11 mouse cellular contexts compared by ENCODE assay signal in the genomic region with DNA sequence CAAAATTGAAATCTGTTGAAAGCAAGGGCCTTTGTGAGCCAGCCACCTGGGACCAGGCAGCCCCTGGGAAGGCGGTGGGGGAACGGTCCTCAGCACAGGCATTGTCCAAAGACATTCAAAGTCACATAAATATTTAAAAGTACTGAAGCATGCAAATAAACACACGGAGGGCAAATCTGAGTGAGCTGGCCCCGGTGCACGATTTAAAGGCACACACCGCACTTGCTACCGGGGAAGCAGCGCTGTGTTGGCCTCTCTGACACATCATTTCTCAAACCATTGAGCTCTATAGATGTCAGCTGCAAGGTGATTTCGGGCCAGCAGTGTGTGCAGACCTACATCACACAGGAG.
DNase-seq lines count a peak whose midpoint lies in the region; ATAC-seq lines count a peak whose summit lies in the region.
"Had no signal": no experiment of that assay in that cellular context is flagged by ENCODE, and none has a peak within 500 bp of the region (broad histone marks: within the 10 kb centered on the region; RNA-seq: fewer than 3 reads in every experiment).

No protein-coding gene starts in this region.

- H3K27me3 ChIP-seq in forebrain, embryonic 10.5 days (ENCODE audit: poor library complexity, severe bottlenecking), result no peaks in the 10 kb centered on the region
- H3K27me3 ChIP-seq in forebrain, embryonic 16.5 days (replicated peaks; ENCODE audit: control insufficient read depth, insufficient read depth, low read length), result no peaks in the 10 kb centered on the region
- no peaks in the 10 kb centered on the region for H3K27me3 ChIP-seq in kidney, embryonic 16.5 days (ENCODE audit: insufficient read depth, low read length)
- H3K27me3 ChIP-seq in midbrain, embryonic 10.5 days (ENCODE audit: low read depth, poor library complexity, severe bottlenecking), result no peaks in the 10 kb centered on the region
- H3K27me3 ChIP-seq: Patski had no signal

- DNase-seq in forebrain, embryonic 10.5 days (ENCODE audit: extremely low spot score, low spot score), result no peak
- peak; percentile 37 for DNase-seq in midbrain, embryonic 10.5 days (ENCODE audit: low spot score)
- DNase-seq in gastrocnemius, postnatal 4 days (ENCODE audit: low spot score in 2 of 2), result no peak
- DNase-seq in heart, adult 9 months (ENCODE audit: low spot score in 2 of 2), result no peak
- DNase-seq in layer of hippocampus, postnatal 36 days, result no peak
- no peak for DNase-seq in ovary, postnatal 14 days (ENCODE audit: low spot score)

- no peaks in the 10 kb centered on the region for H3K36me3 ChIP-seq in forebrain, embryonic 10.5 days (replicated peaks)
- H3K36me3 ChIP-seq in forebrain, embryonic 16.5 days (ENCODE audit: control insufficient read depth, insufficient read depth), result no peaks in the 10 kb centered on the region
- H3K36me3 ChIP-seq in kidney, embryonic 16.5 days (ENCODE audit: insufficient read depth, low read length), result no peaks in the 10 kb centered on the region
- H3K36me3 ChIP-seq in midbrain, embryonic 10.5 days, result no peaks in the 10 kb centered on the region
- H3K36me3 ChIP-seq: heart, embryonic 15.5 days had no signal

- no peak for ATAC-seq in forebrain, embryonic 16.5 days
- peak; percentile 72 for ATAC-seq in kidney, embryonic 16.5 days (ENCODE audit: low FRiP score, low TSS enrichment)
- ATAC-seq: Patski had no signal

- H3K4me1 ChIP-seq in forebrain, embryonic 10.5 days, result peaks cover 43% of the 10 kb centered on the region
- peaks cover 47% of the 10 kb centered on the region for H3K4me1 ChIP-seq in forebrain, embryonic 16.5 days (replicated peaks; ENCODE audit: control insufficient read depth, insufficient read depth, low read length)
- peaks cover 5% of the 10 kb centered on the region for H3K4me1 ChIP-seq in kidney, embryonic 16.5 days (ENCODE audit: insufficient read depth, low read length)
- H3K4me1 ChIP-seq in midbrain, embryonic 10.5 days, result peaks cover 45% of the 10 kb centered on the region
- H3K4me1 ChIP-seq: heart, embryonic 15.5 days had no signal

- H3K9ac ChIP-seq in forebrain, embryonic 16.5 days (replicated peaks; ENCODE audit: low read depth, low read length), result peak overlapping the region; percentile 22; the same call in 1 of the 2 replicates
- no peak overlapping the region for H3K9ac ChIP-seq in kidney, embryonic 16.5 days (replicated peaks; ENCODE audit: low read length)
- H3K9ac ChIP-seq: heart, embryonic 15.5 days; liver, embryonic 14.5 days had no signal

- peak overlapping the region; percentile 49; the same call in 1 of the 2 replicates for H3K27ac ChIP-seq in forebrain, embryonic 10.5 days
- H3K27ac ChIP-seq in forebrain, embryonic 16.5 days (ENCODE audit: low read length), result peak overlapping the region; percentile 66
- peak overlapping the region; percentile 6; the same call in 1 of the 2 replicates for H3K27ac ChIP-seq in kidney, embryonic 16.5 days (ENCODE audit: low read length)
- peak overlapping the region; percentile 82 for H3K27ac ChIP-seq in midbrain, embryonic 10.5 days (replicated peaks)
- H3K27ac ChIP-seq: heart, embryonic 15.5 days; liver, embryonic 14.5 days had no signal

- H3K9me3 ChIP-seq in forebrain, embryonic 10.5 days, result no peaks in the 10 kb centered on the region
- no peaks in the 10 kb centered on the region for H3K9me3 ChIP-seq in forebrain, embryonic 16.5 days (ENCODE audit: control insufficient read depth, low read length)
- no peaks in the 10 kb centered on the region for H3K9me3 ChIP-seq in kidney, embryonic 16.5 days (ENCODE audit: low read length)
- H3K9me3 ChIP-seq in midbrain, embryonic 10.5 days (replicated peaks), result no peaks in the 10 kb centered on the region
- H3K9me3 ChIP-seq: heart, embryonic 15.5 days had no signal

- WGBS in forebrain, embryonic 10.5 days, result 72% methylated on average over 9 of the region's 9 CpGs
- 24% methylated on average over 9 of the region's 9 CpGs for WGBS in forebrain, embryonic 16.5 days
- 29% methylated on average over 9 of the region's 9 CpGs for WGBS in kidney, embryonic 16.5 days
- WGBS in midbrain, embryonic 10.5 days, result 61% methylated on average over 9 of the region's 9 CpGs

- H3K4me2 ChIP-seq in forebrain, embryonic 16.5 days (ENCODE audit: low read length), result peak overlapping the region; percentile 6; the same call in 1 of the 2 replicates
- peak overlapping the region; percentile 37 for H3K4me2 ChIP-seq in kidney, embryonic 16.5 days (replicated peaks; ENCODE audit: low read depth, low read length)

- no peak overlapping the region for H3K4me3 ChIP-seq in forebrain, embryonic 10.5 days
- H3K4me3 ChIP-seq in forebrain, embryonic 16.5 days (replicated peaks; ENCODE audit: low read length), result no peak overlapping the region
- H3K4me3 ChIP-seq in kidney, embryonic 16.5 days (ENCODE audit: low read length), result 0 out of 2 replicates have a peak overlapping the region, but pooled peaks have one; percentile 3
- H3K4me3 ChIP-seq in midbrain, embryonic 10.5 days, result no peak overlapping the region
- H3K4me3 ChIP-seq: heart, embryonic 15.5 days had no signal

Comparison
In these comparisons a context has a peak if more than half of its experiments do, and no peak if none do; other contexts are left out.
1. H3K27ac ChIP-seq: peak in every context shown above with its lines; median percentile 82 in midbrain, embryonic 10.5 days; 66 in forebrain, embryonic 16.5 days; 49 in forebrain, embryonic 10.5 days; 6 in kidney, embryonic 16.5 days.